Mouse (Mus musculus): Measurements from ENCODE around the gene Gm20388. TPM values are rescaled to one million over a fixed set of nuclear protein-coding genes. Genes with fewer than 3 reads are reported as not detected.
A peak's percentile ranks its signal among the peaks of the same experiment; 100 is the strongest.

The Gm20388 gene
- total RNA-seq, 1 experiment from 2014 or later = 35.7 TPM

- ATAC-seq (replicated peaks; ENCODE audit: low read depth, poor library complexity, severe bottlenecking) = no peak
These were observed 520.4 kb downstream of the Gm20388 start for GRCm38 (mm10) chr8:120431042-120431441.

DNA sequence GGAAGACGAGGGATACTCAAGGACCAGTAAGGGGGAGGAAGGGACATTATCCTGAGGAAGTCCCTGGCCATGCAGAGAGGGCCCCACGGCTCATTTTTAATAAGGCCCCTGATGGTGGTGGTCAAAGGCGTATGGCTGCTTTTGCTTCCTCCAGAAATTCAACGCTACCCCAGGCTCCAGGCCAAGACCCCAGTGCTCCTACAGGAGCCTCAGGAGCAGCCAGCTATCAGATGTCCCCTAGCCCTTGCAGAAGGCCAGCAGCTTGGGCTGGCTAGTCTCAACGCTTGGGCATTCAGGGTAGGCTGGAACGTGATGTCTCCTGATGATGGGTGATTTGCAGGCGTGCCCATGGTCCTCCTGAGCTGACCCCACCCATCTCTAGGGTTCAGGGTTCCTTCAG is 521.8 kb downstream of the Gm20388 start:
- no peak for ATAC-seq (replicated peaks; ENCODE audit: low read depth, poor library complexity, severe bottlenecking)

DNA sequence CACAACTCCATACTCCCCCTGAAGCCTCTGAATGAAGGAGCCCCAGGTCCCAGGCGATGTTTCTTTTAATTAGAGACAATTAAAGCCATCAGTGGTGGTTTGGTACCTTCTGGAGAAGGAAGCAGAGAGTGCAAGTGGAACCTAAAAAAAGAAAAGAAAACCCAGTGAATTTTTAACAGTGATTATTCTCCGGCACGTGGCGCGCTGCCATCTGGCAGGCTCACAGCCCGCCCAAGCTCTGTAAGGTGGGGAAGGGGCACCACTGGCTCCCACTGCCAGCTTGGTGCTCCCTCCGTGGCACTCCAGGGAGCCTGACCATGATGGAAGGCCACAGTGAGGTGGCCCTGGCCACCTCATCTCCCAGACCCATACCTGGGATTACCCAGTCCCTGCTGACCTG is 522.5 kb downstream of the Gm20388 start:
- ATAC-seq (replicated peaks; ENCODE audit: low read depth, poor library complexity, severe bottlenecking) = no peak

DNA sequence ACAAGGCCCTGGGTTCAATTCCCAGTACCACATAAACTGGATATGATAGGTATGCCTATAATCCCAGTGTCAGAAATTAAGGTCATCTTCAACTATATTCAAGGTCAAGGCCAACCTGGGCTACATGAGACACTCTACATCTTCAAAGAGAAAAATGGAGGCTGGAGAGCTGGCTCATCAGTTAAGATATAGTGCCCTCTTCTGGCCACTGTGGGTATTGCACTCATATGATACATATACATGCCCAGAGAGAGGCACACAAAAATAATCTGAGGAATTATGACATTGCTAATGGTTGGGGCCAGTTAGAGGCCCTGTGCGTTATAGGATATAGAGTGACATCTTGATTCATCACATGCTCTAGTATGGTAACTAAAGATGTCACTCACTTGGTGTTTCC is 523.1 kb downstream of the Gm20388 start:
- no peak for ATAC-seq (replicated peaks; ENCODE audit: low read depth, poor library complexity, severe bottlenecking)

DNA sequence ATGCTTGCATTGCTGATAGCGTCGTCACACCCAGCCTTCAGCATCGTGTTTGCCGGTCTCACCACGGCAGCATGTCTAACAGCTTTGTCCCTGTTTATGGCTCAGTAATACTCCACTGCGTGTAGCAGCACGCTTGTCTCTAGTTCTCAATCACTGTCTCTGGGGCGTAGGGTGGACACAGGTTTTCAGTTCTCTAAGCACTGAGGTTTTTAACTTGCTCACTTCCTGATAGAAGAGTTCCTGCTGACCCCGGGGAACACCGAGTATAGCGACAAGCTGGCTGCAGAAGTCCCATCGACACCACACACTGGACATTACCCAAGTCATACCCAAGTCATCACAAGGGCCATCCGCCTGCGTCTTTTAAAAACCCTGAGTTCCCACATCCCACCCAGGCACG is 525.1 kb downstream of the Gm20388 start:
- no peak for ATAC-seq (replicated peaks; ENCODE audit: low read depth, poor library complexity, severe bottlenecking)

DNA sequence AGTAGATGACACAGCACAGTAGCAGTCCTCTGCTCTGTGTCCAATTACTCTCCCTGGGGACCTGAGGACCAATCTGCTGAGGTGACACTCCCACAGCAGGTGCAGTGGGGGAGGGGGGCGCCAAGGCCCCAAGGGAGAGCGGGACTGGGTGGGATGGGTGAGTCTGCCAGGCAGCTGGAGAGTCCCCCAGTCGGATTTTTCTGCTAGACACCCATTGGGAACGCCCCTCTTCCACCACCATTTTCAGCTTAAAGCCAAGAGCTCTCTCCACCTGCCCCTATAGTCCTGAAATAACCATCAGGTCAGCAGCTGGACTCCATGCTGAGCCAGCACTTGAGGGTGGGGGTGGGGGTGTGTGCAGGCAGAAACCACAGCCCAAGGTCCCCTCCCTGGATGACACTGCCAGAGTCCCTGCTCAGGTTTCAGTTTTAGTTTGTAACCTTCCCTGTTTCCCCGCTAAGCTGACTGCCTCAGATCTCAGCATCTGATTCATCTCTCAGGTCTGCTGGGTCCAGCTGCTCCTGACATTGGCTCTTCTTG is 525.9 kb downstream of the Gm20388 start:
- ATAC-seq (replicated peaks; ENCODE audit: low read depth, poor library complexity, severe bottlenecking) = peak; percentile 30; the same call in 1 of the 2 replicates

- peak; percentile 28; the same call in 1 of the 2 replicates for ATAC-seq (replicated peaks; ENCODE audit: low read depth, poor library complexity, severe bottlenecking)
These were observed 526.6 kb downstream of the Gm20388 start for GRCm38 (mm10) chr8:120437207-120437606.

- no peak for ATAC-seq (replicated peaks; ENCODE audit: low read depth, poor library complexity, severe bottlenecking)
These were observed 527.2 kb downstream of the Gm20388 start for GRCm38 (mm10) chr8:120437666-120438395.

DNA sequence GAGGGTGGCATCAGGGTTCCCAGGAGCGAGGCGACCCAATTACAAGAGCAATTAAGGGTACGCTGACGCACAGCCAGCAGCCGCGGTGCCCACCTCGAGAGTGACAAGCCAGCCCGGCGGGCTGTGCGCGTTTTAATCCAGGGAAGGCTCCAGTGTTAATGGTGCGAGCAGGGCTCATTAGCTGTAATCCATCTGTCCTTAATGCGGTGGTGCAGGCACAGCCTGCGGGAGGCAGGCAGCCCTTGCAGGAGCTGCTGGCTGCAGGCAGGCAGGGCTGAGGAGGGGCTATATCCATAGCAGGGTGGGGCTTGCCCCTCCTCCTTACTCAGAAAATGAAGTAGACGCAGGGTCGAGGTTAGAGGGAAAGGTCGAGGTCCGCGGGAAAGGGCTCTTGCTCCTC is 528.7 kb downstream of the Gm20388 start:
- no peak for ATAC-seq (replicated peaks; ENCODE audit: low read depth, poor library complexity, severe bottlenecking)

DNA sequence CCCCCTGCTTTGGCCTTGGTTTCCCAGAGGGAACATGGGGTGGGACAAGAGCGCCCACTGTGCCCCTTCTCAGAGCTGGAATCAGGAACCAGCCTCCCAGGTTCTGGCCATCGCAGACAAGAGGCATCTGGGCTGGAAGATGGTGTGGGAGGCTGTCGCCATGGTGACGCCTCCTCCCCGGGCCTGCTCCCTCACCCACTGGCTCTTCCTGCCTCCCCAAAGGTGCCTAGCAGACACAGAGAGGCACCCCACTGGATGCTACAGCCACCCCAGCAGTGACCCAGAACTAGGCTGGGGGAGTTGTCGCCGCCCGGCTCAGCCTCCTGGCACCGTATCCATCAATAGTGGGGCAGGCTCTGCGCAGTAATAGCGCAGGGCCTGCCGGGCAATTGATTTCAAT is 530.1 kb downstream of the Gm20388 start:
- no peak for ATAC-seq (replicated peaks; ENCODE audit: low read depth, poor library complexity, severe bottlenecking)

DNA sequence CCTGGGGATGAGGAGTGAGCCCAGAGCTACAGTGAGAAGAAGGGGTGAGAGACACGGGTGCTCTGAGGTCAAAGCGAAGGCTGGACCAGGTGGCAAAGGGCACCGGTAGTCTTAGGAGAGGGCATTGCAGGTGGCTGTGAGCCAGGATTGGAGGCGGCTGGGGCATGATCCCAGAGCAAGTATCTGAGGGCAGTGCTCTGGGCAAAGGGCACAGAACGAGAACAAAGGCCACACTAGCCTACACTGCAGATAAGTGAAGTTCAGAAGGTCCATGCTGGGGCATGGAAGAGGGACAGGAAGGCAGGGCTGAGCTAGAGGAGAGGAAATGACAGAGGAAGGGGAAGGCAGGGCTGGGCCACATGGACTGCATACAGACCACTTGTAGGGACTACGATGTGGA is 531.0 kb downstream of the Gm20388 start:
- no peak for ATAC-seq (replicated peaks; ENCODE audit: low read depth, poor library complexity, severe bottlenecking)

- no peak for ATAC-seq (replicated peaks; ENCODE audit: low read depth, poor library complexity, severe bottlenecking)
These were observed 531.8 kb downstream of the Gm20388 start for GRCm38 (mm10) chr8:120442306-120443003.

DNA sequence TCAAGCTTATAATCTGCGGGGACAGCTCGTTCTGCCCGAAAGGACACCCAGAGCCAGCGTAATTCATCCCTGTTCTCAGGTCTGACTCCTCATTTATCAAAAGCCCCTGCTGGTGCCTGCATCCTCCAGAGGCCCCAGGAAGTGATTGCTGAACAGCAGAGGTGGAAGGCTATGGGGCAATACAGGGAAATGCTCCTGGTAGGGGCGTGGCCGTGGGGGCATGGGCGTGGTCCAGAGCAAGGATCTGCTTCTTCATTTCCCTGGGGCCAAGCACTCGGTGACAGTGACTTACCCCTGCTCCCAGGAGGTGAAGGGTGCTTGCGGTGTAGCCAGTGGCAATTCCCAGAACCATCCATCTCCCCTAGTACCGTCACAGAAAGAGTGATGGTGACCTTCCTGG is 534.6 kb downstream of the Gm20388 start:
- ATAC-seq (replicated peaks; ENCODE audit: low read depth, poor library complexity, severe bottlenecking) = peak; percentile 91

GRCm38 (mm10) chr8:120448131-120448530 is 537.5 kb downstream of the Gm20388 start:
- ATAC-seq (replicated peaks; ENCODE audit: low read depth, poor library complexity, severe bottlenecking) = no peak

DNA sequence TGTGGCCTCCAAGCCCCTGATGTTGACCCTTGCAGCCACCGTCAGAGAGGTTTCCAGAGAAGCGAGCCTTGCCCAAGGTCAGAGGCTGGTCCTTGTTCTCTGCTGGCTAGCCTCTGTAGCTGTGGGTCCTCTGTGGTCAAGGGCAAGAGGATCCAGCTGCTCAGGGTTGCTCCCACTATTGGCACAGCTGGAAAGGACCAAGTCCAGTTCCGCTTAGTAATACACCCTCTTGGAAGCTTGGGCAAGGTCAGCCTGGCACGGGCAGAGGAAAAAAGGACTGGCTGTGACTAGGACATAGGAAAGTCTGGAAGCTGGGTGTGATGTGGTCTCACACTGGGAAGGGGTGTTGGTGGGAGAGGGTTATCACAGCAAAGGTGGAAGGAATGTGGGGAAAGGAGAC is 538.5 kb downstream of the Gm20388 start:
- no peak for ATAC-seq (replicated peaks; ENCODE audit: low read depth, poor library complexity, severe bottlenecking)

DNA sequence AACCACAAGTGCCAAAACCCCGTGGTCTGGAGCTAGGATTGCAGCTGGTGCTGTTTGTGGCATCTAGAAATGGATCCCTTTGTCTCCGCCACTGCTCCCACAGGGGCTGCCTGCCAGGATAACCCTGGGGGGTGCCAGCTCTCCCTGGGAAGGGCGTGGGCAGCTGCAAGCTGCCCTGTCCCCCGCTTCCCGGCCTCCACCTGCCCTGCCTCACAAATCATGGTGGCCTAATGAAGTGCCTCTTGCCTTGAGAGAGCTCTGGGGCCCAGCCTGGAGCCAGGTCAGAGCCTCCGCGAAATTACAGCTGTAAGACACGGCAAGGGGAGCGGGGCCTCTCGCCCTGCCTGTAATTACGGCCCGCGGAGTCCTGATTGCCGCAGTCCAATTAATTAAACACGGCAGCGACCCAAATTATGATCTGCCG is 539.0 kb downstream of the Gm20388 start:
- no peak for ATAC-seq (replicated peaks; ENCODE audit: low read depth, poor library complexity, severe bottlenecking)

GRCm38 (mm10) chr8:120452111-120452510 is 541.5 kb downstream of the Gm20388 start:
- no peak for ATAC-seq (replicated peaks; ENCODE audit: low read depth, poor library complexity, severe bottlenecking)

GRCm38 (mm10) chr8:120454404-120454803 is 543.8 kb downstream of the Gm20388 start:
- no peak for ATAC-seq (replicated peaks; ENCODE audit: low read depth, poor library complexity, severe bottlenecking)

- no peak for ATAC-seq (replicated peaks; ENCODE audit: low read depth, poor library complexity, severe bottlenecking)
These were observed 549.7 kb downstream of the Gm20388 start for GRCm38 (mm10) chr8:120460375-120460774.

- peak; percentile 61 for ATAC-seq (replicated peaks; ENCODE audit: low read depth, poor library complexity, severe bottlenecking)
These were observed 551.5 kb downstream of the Gm20388 start for GRCm38 (mm10) chr8:120462119-120462551.

GRCm38 (mm10) chr8:120462611-120463010 is 552.0 kb downstream of the Gm20388 start:
- no peak for ATAC-seq (replicated peaks; ENCODE audit: low read depth, poor library complexity, severe bottlenecking)

Measured in common myeloid progenitor, adult 5-6 weeks (primary cell).